In genomic region chr7:89473442-89473841, GRCm38 (mm10) we compare ENCODE assay signal across 9 mouse cellular contexts. TPM values are rescaled to one million over a fixed set of nuclear protein-coding genes. Genes with fewer than 3 reads are reported as not detected.
A peak's percentile ranks its signal among the peaks of the same experiment; 100 is the strongest.
DNase-seq lines count a peak whose midpoint lies in the region; ATAC-seq and TF ChIP-seq lines count a peak whose summit lies in the region.
"Had no signal": no experiment of that assay in that cellular context is flagged by ENCODE, and none has a peak within 500 bp of the region (broad histone marks: within the 10 kb centered on the region; RNA-seq: fewer than 3 reads in every experiment).

No protein-coding gene starts in this region.

- 66% methylated on average over 4 of the region's 4 CpGs for WGBS in midbrain, embryonic 11.5 days
- WGBS in midbrain, embryonic 16.5 days = 60% methylated on average over 4 of the region's 4 CpGs
- WGBS in thymus, adult 2 months = 40% methylated on average over 4 of the region's 4 CpGs

- no peaks in the 10 kb centered on the region for H3K36me3 ChIP-seq in midbrain, embryonic 11.5 days (ENCODE audit: control insufficient read depth, insufficient read depth, low read length)
- no peaks in the 10 kb centered on the region for H3K36me3 ChIP-seq in midbrain, embryonic 16.5 days (ENCODE audit: control insufficient read depth, insufficient read depth, low read length)
- no peaks in the 10 kb centered on the region for H3K36me3 ChIP-seq in thymus, adult 2 months (ENCODE audit: control insufficient read depth, insufficient read depth, low read length)
- H3K36me3 ChIP-seq: limb, embryonic 15.5 days had no signal

- no peak overlapping the region for H3K4me3 ChIP-seq in gastrocnemius, adult 2 months
- no peak overlapping the region for H3K4me3 ChIP-seq in midbrain, embryonic 11.5 days (ENCODE audit: low read depth, low read length)
- H3K4me3 ChIP-seq in midbrain, embryonic 16.5 days (ENCODE audit: low read depth, low read length) = no peak overlapping the region
- H3K4me3 ChIP-seq in thymus, adult 2 months (ENCODE audit: control insufficient read depth, insufficient read depth, low read length) = no peak overlapping the region
- H3K4me3 ChIP-seq: limb, embryonic 15.5 days had no signal

- H3K27me3 ChIP-seq in midbrain, embryonic 11.5 days (ENCODE audit: control insufficient read depth, insufficient read depth, low read length) = no peaks in the 10 kb centered on the region
- no peaks in the 10 kb centered on the region for H3K27me3 ChIP-seq in midbrain, embryonic 16.5 days (ENCODE audit: control insufficient read depth, insufficient read depth, low read depth, low read length)
- H3K27me3 ChIP-seq in thymus, adult 2 months (ENCODE audit: control insufficient read depth, insufficient read depth, low read length) = no peaks in the 10 kb centered on the region

- H3K27ac ChIP-seq in gastrocnemius, adult 2 months = no peak overlapping the region
- H3K27ac ChIP-seq in midbrain, embryonic 11.5 days (ENCODE audit: low read depth, low read length) = no peak overlapping the region
- H3K27ac ChIP-seq in midbrain, embryonic 16.5 days (ENCODE audit: low read length) = no peak overlapping the region
- H3K27ac ChIP-seq in thymus, adult 2 months (ENCODE audit: control insufficient read depth, insufficient read depth, low read length) = no peak overlapping the region
- H3K27ac ChIP-seq: limb, embryonic 15.5 days had no signal

- H3K4me1 ChIP-seq in midbrain, embryonic 11.5 days (ENCODE audit: control insufficient read depth, insufficient read depth, low read length) = no peaks in the 10 kb centered on the region
- no peaks in the 10 kb centered on the region for H3K4me1 ChIP-seq in midbrain, embryonic 16.5 days (ENCODE audit: control insufficient read depth, insufficient read depth, low read length)
- no peaks in the 10 kb centered on the region for H3K4me1 ChIP-seq in thymus, adult 2 months (replicated peaks; ENCODE audit: control insufficient read depth, insufficient read depth, low read length)

- intact Hi-C loops in gastrocnemius, adult 2 months (cut with DNase I) = loop anchor here (1.0 kb wide), 1 partner anchor 35 kb away; no protein-coding TSS in a partner anchor
- intact Hi-C loops in gastrocnemius, postnatal 36 days (cut with DNase I) = loop anchor here (1.0 kb wide), 1 partner anchor 35 kb away; no protein-coding TSS in a partner anchor

- no peak overlapping the region for H3K9ac ChIP-seq in midbrain, embryonic 11.5 days (ENCODE audit: low read length)
- no peak overlapping the region for H3K9ac ChIP-seq in midbrain, embryonic 16.5 days (ENCODE audit: low read depth, low read length)
- H3K9ac ChIP-seq: limb, embryonic 15.5 days had no signal

- no peak overlapping the region for H3K4me2 ChIP-seq in midbrain, embryonic 11.5 days
- H3K4me2 ChIP-seq in midbrain, embryonic 16.5 days (ENCODE audit: low read length) = no peak overlapping the region
- H3K4me2 ChIP-seq: limb, embryonic 15.5 days had no signal

- no peak for ATAC-seq in midbrain, embryonic 11.5 days (ENCODE audit: low FRiP score)
- ATAC-seq in midbrain, embryonic 16.5 days = no peak

- TF ChIP-seq POLR2A in thymus, adult 2 months (IDR thresholded peaks at IDR 0.05; ENCODE audit: control insufficient read depth, extremely low read depth, insufficient read depth, low read length, poor library complexity) = no peak

- H3K9me3 ChIP-seq in midbrain, embryonic 11.5 days (ENCODE audit: control insufficient read depth, low read length) = no peaks in the 10 kb centered on the region
- H3K9me3 ChIP-seq in midbrain, embryonic 16.5 days (replicated peaks; ENCODE audit: control insufficient read depth, low read length, poor library complexity, severe bottlenecking) = no peaks in the 10 kb centered on the region
- H3K9me3 ChIP-seq: limb, embryonic 15.5 days had no signal

- TF ChIP-seq CTCF in gastrocnemius, adult 2 months (IDR thresholded peaks at IDR 0.05) = peak; percentile 73
- no peak for TF ChIP-seq CTCF in thymus, adult 2 months (IDR thresholded peaks at IDR 0.05; ENCODE audit: borderline replicate concordance, control insufficient read depth, extremely low read depth, insufficient read depth, low read length, poor library complexity)

- DNase-seq in gastrocnemius, adult 2 months = peak; percentile 40
- no peak for DNase-seq in gastrocnemius, postnatal 36 days
- DNase-seq in midbrain, embryonic 11.5 days (ENCODE audit: low spot score, missing footprints) = peak; percentile 87
- peak; percentile 48 for DNase-seq in embryo, embryonic 10.5 days (ENCODE audit: low spot score)
- DNase-seq in lung, postnatal 36 days = peak; percentile 23
- no peak for DNase-seq in thymus, adult 2 months
- DNase-seq in spleen, postnatal 4 days (ENCODE audit: low spot score in 2 of 2) = no peak

RNA-seq across cellular contexts. Expression of gene Prss23, which starts 53.5 kb away (rescaled TPM):
- total RNA-seq in gastrocnemius, adult 2 months (2021) = 10 to 100 TPM; 40.4 to 72.1 TPM
- total RNA-seq in gastrocnemius, postnatal 36 days (2021) = 10 to 100 TPM; 45.7 to 60.5 TPM
- polyA plus RNA-seq in midbrain, embryonic 11.5 days (2014; fragmentation: Nextera tagmentation; extraction: Ambion mirVana) = 34.9 and 36.1 TPM in 2 replicates
- 9.0 and 10.2 TPM in 2 replicates for polyA plus RNA-seq in midbrain, embryonic 16.5 days (2015; fragmentation: Nextera tagmentation; extraction: Ambion mirVana)
- polyA plus RNA-seq in thymus, adult 2 months (2012; rRNA removed) = 10.7 and 17.1 TPM in 2 replicates

Comparison
In these comparisons a context has a peak if more than half of its experiments do, and no peak if none do; other contexts are left out.
1. DNase-seq: peak in gastrocnemius, adult 2 months (single experiment), midbrain, embryonic 11.5 days (single experiment), embryo, embryonic 10.5 days (single experiment) and lung, postnatal 36 days (single experiment); none in gastrocnemius, postnatal 36 days (0 of 2), thymus, adult 2 months (single experiment) and spleen, postnatal 4 days (0 of 2).